Mouse (Mus musculus): ENCODE measurements around the gene Bloc1s4.

DNA sequence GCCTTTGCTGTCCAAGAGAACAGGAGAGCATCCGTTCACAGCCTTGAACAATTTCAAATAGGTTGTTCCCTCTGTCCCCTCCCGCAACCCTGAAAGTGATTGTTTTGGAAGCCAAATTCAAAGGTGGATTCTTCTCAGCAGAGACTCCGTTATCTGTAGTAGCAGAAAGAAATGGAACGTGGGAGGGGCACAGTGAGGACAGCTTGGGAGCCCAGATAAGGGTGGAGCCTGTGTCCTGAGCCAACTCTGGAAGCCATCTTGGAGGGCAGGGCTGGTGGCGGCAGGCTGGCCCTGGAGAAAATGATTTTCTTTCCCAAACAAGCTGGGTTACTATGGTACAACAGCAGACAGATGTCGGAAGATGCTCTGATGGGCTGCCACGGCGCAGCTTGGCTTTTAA is 12.4 kb downstream of the Bloc1s4 start:
- TF ChIP-seq CTCF (IDR thresholded peaks at IDR 0.05): no peak
- no peak for TF ChIP-seq EP300 (IDR thresholded peaks at IDR 0.05)
